Mouse (Mus musculus) embryonic stem cell, embryonic (primary cell): ENCODE data around the gene Obp1b.
"Not testable (repeated sequence)": the region's sequence is repeated elsewhere in the genome, so short reads cannot be mapped to it uniquely, and the experiment has no call there.

Source experiments
- CTCF ChIA-PET, 4 experiments: fragments of 300-600 bp in 2 of 4; fragments of 350-600 bp in 2 of 4; sonication (Branson Sonifier 250); formaldehyde crosslinking; loops; one replicate each; lab custom pipeline; 2022; ENCODE audit warnings: inconsistent platforms in 2 of 4; lab: Charles Lee
- POLR2A ChIA-PET, 4 experiments: fragments of 300-600 bp in 2 of 4; fragments of 350-600 bp in 2 of 4; sonication (Branson Sonifier 250); formaldehyde crosslinking; loops; one replicate each; lab custom pipeline; 2022; ENCODE audit warnings: antibody characterized with exemption in 4 of 4, inconsistent platforms in 1 of 4; lab: Charles Lee

The Obp1b gene

GRCm38 (mm10) chrX:78186477-78186876, at the start of gene Obp1b:
Gene Obp1b, plus strand, starts transcription at chrX:78186777.
- POLR2A ChIA-PET, CTCF ChIA-PET: not testable (repeated sequence)

- POLR2A ChIA-PET, CTCF ChIA-PET: not testable (repeated sequence)
These were observed 15.6 kb downstream of the Obp1b start for GRCm38 (mm10) chrX:78202220-78202619.

- CTCF ChIA-PET: no interaction called here
- POLR2A ChIA-PET: no interaction called here
These were observed 16.3 kb downstream of the Obp1b start for GRCm38 (mm10) chrX:78202829-78203228.
